Mouse (Mus musculus) spleen, adult 2 months (tissue): Measurements from ENCODE around the gene Aire. TPM values are rescaled to one million over a fixed set of nuclear protein-coding genes. Genes with fewer than 3 reads are reported as not detected.
A peak's percentile ranks its signal among the peaks of the same experiment; 100 is the strongest.

Source experiments
- DNase-seq, 2 experiments: peaks; one replicate each; pipeline versions ENCODE4 v3.0.0 to v3.0.0-alpha.2; 2012 to 2021; ENCODE audit warnings: low spot score in 2 of 2, low read depth in 1 of 2
- H3K27ac ChIP-seq: fragments of 200-500 bp; 2 replicates; pipeline ENCODE4 v1.5.1; 2012; ENCODE audit warnings: low read length, inconsistent platforms; ENCODE audit not compliant: insufficient read depth
- H3K27me3 ChIP-seq: fragments of 200-500 bp; 2 replicates; pipeline ENCODE4 v1.6.1; 2012; ENCODE audit warnings: mild to moderate bottlenecking, moderate library complexity, low read length, inconsistent platforms; ENCODE audit not compliant: control insufficient read depth, insufficient read depth
- H3K36me3 ChIP-seq: fragments of 200-500 bp; 2 replicates; pipeline ENCODE4 v1.6.1; 2012; ENCODE audit warnings: mild to moderate bottlenecking, low read length, inconsistent platforms; ENCODE audit not compliant: control insufficient read depth, insufficient read depth
- H3K4me1 ChIP-seq: fragments of 200-500 bp; 2 replicates; pipeline ENCODE4 v1.6.1; 2011; ENCODE audit warnings: inconsistent platforms; ENCODE audit not compliant: control insufficient read depth, insufficient read depth, insufficient read length
- H3K4me3 ChIP-seq: fragments of 200-500 bp; 2 replicates; pipeline ENCODE4 v1.5.1; 2011; ENCODE audit warnings: mild to moderate bottlenecking, inconsistent platforms; ENCODE audit not compliant: insufficient read depth, insufficient read length; ENCODE audit errors: extremely low read depth
- CTCF ChIP-seq: fragments of 200-500 bp; IDR thresholded peaks from 2 replicates; pipeline ENCODE4 v1.5.1; 2011; ENCODE audit warnings: mild to moderate bottlenecking, inconsistent platforms; ENCODE audit not compliant: insufficient read depth, insufficient read length, insufficient replicate concordance; ENCODE audit errors: extremely low read depth
- POLR2A ChIP-seq: fragments of 200-500 bp; IDR thresholded peaks from 2 replicates; pipeline ENCODE4 v1.6.1; 2011; ENCODE audit warnings: low read depth, low read length, inconsistent platforms
- WGBS: fragments of 180-500 bp; shearing (Covaris S2); methylation state at CpG from one replicate; pipeline ENCODE4 v1.1.7; 2018; 5-methylcytosine and 5-hydroxymethylcytosine counted together
- polyA plus RNA-seq: library from polyadenylated mRNA; depleted of rRNA; stranded (reverse); fragments of >200 nt; gene quantifications from 2 replicates; pipeline ENCODE4 v1.2.3, GENCODE M21; 2012

Gene Aire
- polyA plus RNA-seq, 1 experiment = 4.0 TPM

DNA sequence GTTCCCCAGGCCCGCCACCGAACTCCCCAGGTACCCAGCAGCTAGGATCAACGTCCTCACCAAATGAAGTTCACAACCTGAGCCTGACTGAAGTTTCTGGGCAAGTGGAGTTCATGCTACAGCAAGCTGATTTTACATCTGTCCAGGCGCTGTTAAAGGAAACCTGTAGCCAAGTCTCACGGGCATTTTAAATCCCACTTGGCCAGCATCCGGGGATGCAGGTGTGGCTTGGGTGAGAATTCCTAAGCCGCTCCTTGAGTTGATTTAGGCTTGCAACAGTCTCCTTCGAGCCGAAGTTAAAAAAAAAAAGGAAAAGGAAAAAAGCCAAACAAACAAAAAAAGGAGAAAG is 33.5 kb downstream of the Aire start, which contains the start of gene Pfkl:
Gene Pfkl (minus strand): TSS at position 139 of the 349 bp plus-strand sequence.
- no peaks in the 10 kb centered on the region for H3K27me3 ChIP-seq
- peak within 1 kb of the TSS; percentile 89 for H3K4me3 ChIP-seq
- peaks cover 9% of the 10 kb centered on the region; the same call in 1 of the 2 replicates for H3K4me1 ChIP-seq
- no peak for TF ChIP-seq POLR2A
- no peak for TF ChIP-seq CTCF
- WGBS = under 1% methylated on average over 9 of the region's 9 CpGs
- DNase-seq = no peak
- H3K27ac ChIP-seq = peak within 1 kb of the TSS; percentile 98
- no peaks in the 10 kb centered on the region for H3K36me3 ChIP-seq

DNA sequence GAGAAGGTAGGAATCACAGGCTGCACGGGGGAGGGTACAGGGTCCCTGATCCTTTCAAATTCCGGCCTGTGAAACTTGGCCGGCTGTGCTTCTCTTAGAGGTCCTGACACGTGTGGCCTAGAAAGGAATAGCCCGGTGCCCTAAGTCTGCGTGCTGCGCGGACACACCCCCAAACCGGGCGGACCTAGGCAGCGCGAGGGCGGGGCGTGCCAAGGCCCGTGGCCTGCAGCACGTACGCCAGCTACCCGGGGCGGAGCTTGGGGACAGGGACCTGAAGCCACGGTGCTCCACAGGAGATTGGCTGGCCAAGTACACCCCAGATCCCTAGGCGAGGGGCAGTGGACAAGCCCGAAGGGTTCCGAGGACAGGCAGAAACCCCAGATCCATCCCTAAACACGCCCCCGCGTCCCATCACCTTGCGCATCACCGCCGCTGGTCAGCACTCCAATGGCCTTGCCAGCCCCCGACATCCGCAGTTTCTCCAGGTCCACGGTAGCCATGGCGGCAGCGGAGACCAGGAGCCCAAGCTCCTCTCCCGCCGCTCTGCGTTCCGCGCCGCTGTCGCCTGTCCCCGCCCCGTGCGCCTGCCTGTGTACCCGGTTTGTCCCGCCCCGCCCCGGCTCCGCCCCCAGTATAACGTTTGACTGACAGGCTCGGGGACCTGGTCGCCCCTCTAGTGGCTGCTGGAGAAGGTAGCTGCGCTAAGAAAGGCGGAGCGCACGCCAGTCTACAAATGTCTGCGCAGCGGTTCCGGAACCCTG is 34.0 kb downstream of the Aire start:
- peak; percentile 48 for TF ChIP-seq POLR2A
- TF ChIP-seq CTCF = peak; percentile 65; the same call in 1 of the 2 replicates
- WGBS = under 1% methylated on average over 56 of the region's 59 CpGs
- H3K36me3 ChIP-seq = no peaks in the 10 kb centered on the region
- peak; percentile 88 to 96 for DNase-seq
- peaks cover 9% of the 10 kb centered on the region; the same call in 1 of the 2 replicates for H3K4me1 ChIP-seq
- H3K27ac ChIP-seq = peak overlapping the region; percentile 98
- H3K4me3 ChIP-seq = peak overlapping the region; percentile 89
- no peaks in the 10 kb centered on the region for H3K27me3 ChIP-seq

DNA sequence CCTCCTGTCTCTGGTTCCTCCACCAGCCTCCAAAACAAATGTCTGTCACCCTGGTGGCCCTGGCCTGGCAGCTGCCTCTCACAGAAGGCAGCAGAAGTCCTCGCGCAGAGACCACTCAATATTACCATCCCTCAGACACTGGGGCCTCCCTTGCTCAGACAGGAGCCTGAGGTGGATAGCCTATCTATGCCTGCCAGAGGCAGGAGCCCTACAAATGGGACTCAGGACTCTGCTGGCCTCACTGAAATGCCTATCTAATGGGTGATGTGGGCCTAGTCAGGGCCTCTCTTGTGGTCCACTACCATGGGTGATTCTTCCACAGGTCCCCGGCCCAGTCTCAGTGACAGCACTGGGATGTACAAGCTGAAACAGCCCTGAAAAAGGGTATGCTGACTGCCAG is 35.2 kb downstream of the Aire start:
- TF ChIP-seq POLR2A (no peak), CTCF (no peak)
- no peak for DNase-seq
- 74% methylated on average over 3 of the region's 3 CpGs for WGBS
- H3K4me3 ChIP-seq = no peak overlapping the region
- H3K27me3 ChIP-seq = no peaks in the 10 kb centered on the region
- no peaks in the 10 kb centered on the region for H3K36me3 ChIP-seq
- peaks cover 9% of the 10 kb centered on the region; the same call in 1 of the 2 replicates for H3K4me1 ChIP-seq
- no peak overlapping the region for H3K27ac ChIP-seq

DNA sequence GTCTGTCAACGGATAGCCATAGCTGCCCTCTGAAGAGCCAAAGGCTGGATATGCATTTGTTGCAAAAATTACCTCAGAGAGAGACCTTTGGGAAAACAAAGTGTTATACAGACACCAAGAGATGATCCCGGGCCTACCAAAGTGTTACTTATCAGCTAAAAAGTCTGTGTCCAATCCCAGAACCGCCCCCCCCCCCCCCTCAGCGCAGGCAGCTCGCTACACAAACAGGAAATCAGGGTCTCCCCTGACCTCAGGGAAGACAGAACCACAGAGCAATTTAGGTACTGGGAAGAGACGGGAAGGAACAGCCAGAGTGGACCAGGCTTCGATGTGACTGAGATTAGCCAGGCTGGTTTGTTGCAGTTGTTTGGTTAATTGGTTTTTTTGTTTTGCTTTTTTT is 36.2 kb downstream of the Aire start:
- H3K4me1 ChIP-seq = peaks cover 9% of the 10 kb centered on the region; the same call in 1 of the 2 replicates
- 47% methylated on average over 7 of the region's 7 CpGs for WGBS
- no peak for DNase-seq
- H3K27ac ChIP-seq = no peak overlapping the region
- H3K4me3 ChIP-seq = no peak overlapping the region
- H3K36me3 ChIP-seq = peaks cover 2% of the 10 kb centered on the region; the same call in 1 of the 2 replicates
- no peak for TF ChIP-seq CTCF
- no peak for TF ChIP-seq POLR2A
- no peaks in the 10 kb centered on the region for H3K27me3 ChIP-seq

DNA sequence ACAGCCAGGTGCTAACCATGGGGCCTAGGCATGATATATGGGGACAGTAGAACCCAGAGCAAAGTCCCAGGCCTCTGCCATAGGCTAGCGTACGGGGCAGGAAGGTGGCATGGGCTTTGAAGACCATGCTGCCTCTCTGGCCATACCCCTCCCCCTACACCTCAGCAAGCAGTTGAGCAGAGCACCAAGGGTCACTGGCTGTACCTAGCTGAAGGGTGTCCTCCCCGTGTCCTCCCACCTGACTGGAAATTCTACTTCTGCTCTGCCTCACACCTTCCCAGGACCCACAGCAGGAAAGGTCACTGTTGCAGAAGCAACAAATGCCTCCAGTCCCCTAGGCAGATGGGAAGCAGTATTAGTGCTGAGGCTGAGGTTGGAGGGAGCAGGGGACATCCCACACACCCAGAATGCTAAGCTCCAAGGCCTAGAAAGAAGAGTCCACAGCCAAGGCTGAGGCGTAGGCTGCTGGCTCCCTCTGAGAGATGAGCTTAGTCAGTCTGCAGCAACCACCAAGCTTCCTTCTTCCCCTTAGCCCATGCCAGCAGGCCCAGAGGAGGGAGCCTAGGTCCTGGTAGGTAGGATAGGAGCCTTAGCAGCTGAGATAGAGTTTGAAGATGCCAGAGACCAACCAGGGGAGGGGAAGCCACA is 37.5 kb downstream of the Aire start:
- Histone ChIP-seq H3K27me3 (no peaks in the 10 kb centered on the region), H3K36me3 (peaks cover 6% of the 10 kb centered on the region), H3K27ac (no peak overlapping the region), H3K4me3 (no peak overlapping the region), H3K4me1 (peaks cover 9% of the 10 kb centered on the region; the same call in 1 of the 2 replicates)
- TF ChIP-seq POLR2A = no peak
- TF ChIP-seq CTCF = no peak
- 84% methylated on average over 4 of the region's 4 CpGs for WGBS
- DNase-seq = no peak

DNA sequence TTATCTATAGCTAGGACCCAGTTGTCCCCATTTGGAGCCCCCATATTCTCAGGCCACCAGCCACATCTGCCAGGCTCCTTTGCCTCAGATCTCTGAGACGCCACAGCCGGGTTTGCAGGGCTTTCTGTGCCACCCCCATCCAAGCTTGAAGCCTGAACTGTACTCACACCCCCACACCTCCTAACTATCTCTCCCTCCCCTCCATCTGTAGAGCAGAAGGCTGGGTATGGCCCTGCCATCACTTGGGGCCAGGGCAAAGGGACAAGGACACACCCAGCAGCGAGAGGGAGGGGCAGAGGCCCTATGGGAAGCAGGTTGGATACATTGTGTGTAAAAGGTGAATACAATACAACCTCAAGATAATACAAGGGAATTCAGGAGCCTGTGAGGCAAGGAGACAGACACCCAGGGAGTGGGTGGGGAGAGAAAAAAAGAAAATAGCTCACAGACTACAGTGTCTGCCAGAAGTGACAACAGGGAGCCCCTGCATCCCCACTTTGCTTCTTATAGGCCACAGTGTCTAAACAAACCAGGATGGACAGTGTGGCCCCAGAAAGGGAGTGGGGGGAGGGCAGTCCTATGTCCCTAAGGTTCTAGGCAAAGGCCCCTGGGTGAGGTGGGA is 38.8 kb downstream of the Aire start:
- no peak overlapping the region for H3K4me3 ChIP-seq
- peaks cover 15% of the 10 kb centered on the region for H3K36me3 ChIP-seq
- peaks cover 6% of the 10 kb centered on the region; the same call in 1 of the 2 replicates for H3K4me1 ChIP-seq
- H3K27me3 ChIP-seq = no peaks in the 10 kb centered on the region
- WGBS = 93% methylated on average over 3 of the region's 3 CpGs
- no peak for DNase-seq
- TF ChIP-seq POLR2A = no peak
- no peak for TF ChIP-seq CTCF
- H3K27ac ChIP-seq = no peak overlapping the region

DNA sequence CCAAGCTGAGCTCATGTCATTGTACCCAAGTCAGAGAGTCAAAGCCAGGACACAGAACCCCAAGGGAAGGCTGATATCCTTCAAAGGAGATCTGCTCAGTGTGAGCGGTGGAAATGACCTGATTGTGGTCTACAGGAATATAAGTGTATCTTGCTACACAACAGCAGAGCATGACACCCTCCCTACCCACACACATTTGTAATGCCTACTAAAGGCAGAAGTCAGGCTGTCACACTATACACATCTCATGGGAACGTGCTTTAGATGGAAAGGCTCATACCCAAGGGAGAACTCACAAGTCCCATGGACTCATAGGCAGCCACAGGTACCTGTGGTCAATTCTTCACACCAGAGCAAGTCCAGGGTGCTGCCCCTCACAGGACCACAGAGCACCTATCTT is 41.1 kb downstream of the Aire start:
- TF ChIP-seq CTCF (no peak), POLR2A (no peak)
- no peak overlapping the region for H3K27ac ChIP-seq
- H3K4me3 ChIP-seq = no peak overlapping the region
- no peaks in the 10 kb centered on the region for H3K27me3 ChIP-seq
- H3K36me3 ChIP-seq = peaks cover 26% of the 10 kb centered on the region
- 91% methylated on average over 2 of the region's 2 CpGs for WGBS
- DNase-seq = no peak
- no peaks in the 10 kb centered on the region for H3K4me1 ChIP-seq
